Mouse (Mus musculus) kidney, adult 18-20 months (tissue): ENCODE measurements around the gene Gm14399.
"Not testable (repeated sequence)": the region's sequence is repeated elsewhere in the genome, so short reads cannot be mapped to it uniquely, and the experiment has no call there.

Experiments
- DNase-seq: peaks from one replicate; pipeline ENCODE4 v3.0.0; 2021

Gene Gm14399

GRCm38 (mm10) chr2:175141993-175142295 is at the start of gene Gm14399:
Gene Gm14399 (minus strand): TSS chr2:175142012.
- DNase-seq, result not testable (repeated sequence)

- not testable (repeated sequence) for DNase-seq
These were observed 37.2 kb upstream of the Gm14399 start for GRCm38 (mm10) chr2:175179008-175179407.

- DNase-seq, result no peak
These were observed 34.5 kb upstream of the Gm14399 start for GRCm38 (mm10) chr2:175176312-175176711.

GRCm38 (mm10) chr2:175175401-175176180 is 33.8 kb upstream of the Gm14399 start, which contains the start of gene Gm14443:
Gene Gm14443 (minus strand): TSS chr2:175175871.
- DNase-seq, result not testable (repeated sequence)

- not testable (repeated sequence) for DNase-seq
These were observed 32.2 kb upstream of the Gm14399 start for GRCm38 (mm10) chr2:175174058-175174457.

- not testable (repeated sequence) for DNase-seq
These were observed 31.2 kb upstream of the Gm14399 start for GRCm38 (mm10) chr2:175172906-175173595.

GRCm38 (mm10) chr2:175172123-175172522 is 30.3 kb upstream of the Gm14399 start:
- no peak for DNase-seq

- DNase-seq, result not testable (repeated sequence)
These were observed 25.1 kb upstream of the Gm14399 start for GRCm38 (mm10) chr2:175166870-175167269.

GRCm38 (mm10) chr2:175165110-175165509 is 23.3 kb upstream of the Gm14399 start:
- DNase-seq, result not testable (repeated sequence)

- DNase-seq, result not testable (repeated sequence)
These were observed 19.6 kb upstream of the Gm14399 start for GRCm38 (mm10) chr2:175161438-175161837.

- no peak for DNase-seq
These were observed 16.8 kb upstream of the Gm14399 start for GRCm38 (mm10) chr2:175158642-175159041.

GRCm38 (mm10) chr2:175156696-175157095 is 14.9 kb upstream of the Gm14399 start:
- DNase-seq, result no peak

GRCm38 (mm10) chr2:175141118-175141992 is 457 bp downstream of the Gm14399 start:
- peak; percentile 60 for DNase-seq

- not testable (repeated sequence) for DNase-seq
These were observed 1.2 kb downstream of the Gm14399 start for GRCm38 (mm10) chr2:175140624-175141023.
